Mouse (Mus musculus) pancreas, adult 10 weeks (tissue): ENCODE results near the gene 1110008P14Rik. TPM values are rescaled to one million over a fixed set of nuclear protein-coding genes. Genes with fewer than 3 reads are reported as not detected.

ENCODE experiments used
- polyA plus RNA-seq: library from polyadenylated mRNA; stranded (reverse); fragments of 350-450 nt; fragmentation: Illumina TruSeq; extraction: RNeasy Lipid Tissue Mini Kit (QIAGEN cat#74804); gene quantifications from one replicate; pipeline ENCODE4 v1.2.3, GENCODE M21; 2015; ENCODE audit warnings: low read depth, low replicate concordance; ENCODE audit not compliant: insufficient read depth

The 1110008P14Rik gene
- polyA plus RNA-seq: 20.2 TPM

GRCm38 (mm10) chr2:32381775-32382223 lies at the start of gene 1110008P14Rik:
Gene 1110008P14Rik (minus strand): TSS chr2:32381938.

GRCm38 (mm10) chr2:32395484-32395945 lies 13.8 kb upstream of the 1110008P14Rik start, which contains the start of gene Ptges2:
Gene Ptges2 (plus strand): TSS chr2:32395896.

DNA sequence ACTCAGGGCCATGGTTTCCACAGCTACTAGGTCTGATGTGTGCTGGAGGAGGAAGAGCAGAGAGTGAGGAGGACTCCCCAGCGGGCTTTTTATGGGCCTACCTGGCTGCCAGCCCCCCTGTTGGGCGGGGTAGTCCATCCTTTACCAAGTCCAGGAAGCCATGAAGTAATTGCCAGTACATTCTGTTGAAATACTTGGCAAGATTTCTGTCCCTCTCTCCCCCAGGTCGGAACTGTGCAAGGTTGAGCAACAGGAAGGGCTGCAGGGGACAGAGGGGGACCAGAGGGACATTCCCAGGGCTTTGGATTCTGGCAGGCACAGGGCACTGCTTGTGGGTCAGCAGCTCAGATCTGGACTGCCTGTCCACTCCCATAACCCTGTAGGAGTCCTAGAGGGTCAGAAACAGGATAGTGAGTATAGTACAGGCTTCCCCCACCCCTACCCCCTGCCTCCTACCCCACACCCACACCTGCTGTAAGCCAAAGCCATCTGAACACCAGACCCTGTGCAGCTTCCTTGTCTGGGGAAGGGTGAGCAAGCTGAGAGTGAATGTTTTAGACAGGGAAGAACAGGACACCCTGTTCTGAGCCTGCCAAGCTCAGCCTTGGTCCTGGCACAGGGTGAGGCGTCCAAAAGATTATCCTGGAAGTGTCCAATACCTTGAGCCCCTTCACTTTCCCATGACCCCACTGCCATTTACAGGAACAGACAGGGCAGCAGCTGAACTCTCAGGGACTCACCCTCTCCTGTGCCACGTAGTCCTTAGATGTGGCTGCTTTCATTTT lies 6.2 kb upstream of the 1110008P14Rik start, which contains the start of gene Lcn2:
Gene Lcn2, minus strand, starts transcription at position 547 of the 785 bp plus-strand sequence.

GRCm38 (mm10) chr2:32353007-32353542 lies 28.7 kb downstream of the 1110008P14Rik start, which contains the start of gene Dnm1:
Gene Dnm1 (minus strand): TSS chr2:32353338.

GRCm38 (mm10) chr2:32352151-32353006 lies 29.4 kb downstream of the 1110008P14Rik start, which contains the start of gene Ciz1:
Gene Ciz1 (plus strand): TSS chr2:32352327.

Other genes starting within 250 kb of the 1110008P14Rik start
- 13.6 TPM for gene Prrc2b, start 230.9 kb downstream of the 1110008P14Rik start, polyA plus RNA-seq
- 4.7 TPM for gene Pomt1, start 145.3 kb downstream of the 1110008P14Rik start, polyA plus RNA-seq
- 20.1 TPM for gene Uck1, start 121.8 kb downstream of the 1110008P14Rik start, polyA plus RNA-seq
- 13.0 TPM for gene Golga2, start 94.6 kb downstream of the 1110008P14Rik start, polyA plus RNA-seq
- 67.1 TPM for gene Swi5, start 93.9 kb downstream of the 1110008P14Rik start, polyA plus RNA-seq
- gene Ciz1, start 29.6 kb downstream of the 1110008P14Rik start, polyA plus RNA-seq: 37.5 TPM
- gene Dnm1, start 28.6 kb downstream of the 1110008P14Rik start, polyA plus RNA-seq: 12.4 TPM
- 4.9 TPM for gene Lcn2, start 6.3 kb upstream of the 1110008P14Rik start, polyA plus RNA-seq
- gene Ptges2, start 14.0 kb upstream of the 1110008P14Rik start, polyA plus RNA-seq: 5.3 TPM
- gene Naif1, start 68.5 kb upstream of the 1110008P14Rik start, polyA plus RNA-seq: 0.50 TPM
- gene Slc25a25, start 69.5 kb upstream of the 1110008P14Rik start, polyA plus RNA-seq: 4.5 TPM
- 7.6 TPM for gene Fam102a, start 153.4 kb upstream of the 1110008P14Rik start, polyA plus RNA-seq
- gene Dpm2, start 188.9 kb upstream of the 1110008P14Rik start, polyA plus RNA-seq: 30.0 TPM
- not detected for gene Pip5kl1, start 192.9 kb upstream of the 1110008P14Rik start, polyA plus RNA-seq
- not detected for gene 9430097D07Rik, start 193.7 kb upstream of the 1110008P14Rik start, polyA plus RNA-seq
- gene St6galnac4, start 205.2 kb upstream of the 1110008P14Rik start, polyA plus RNA-seq: 8.7 TPM
- 8.5 TPM for gene St6galnac6, start 217.8 kb upstream of the 1110008P14Rik start, polyA plus RNA-seq
- gene Ak1, start 239.8 kb upstream of the 1110008P14Rik start, polyA plus RNA-seq: 4.1 TPM